In genomic region chr9:15709599-15710381, GRCm38 (mm10) we compare ENCODE assay signal across 7 mouse cellular contexts. TPM values are rescaled to one million over a fixed set of nuclear protein-coding genes. Genes with fewer than 3 reads are reported as not detected.
DNase-seq lines count a peak whose midpoint lies in the region; ATAC-seq and TF ChIP-seq lines count a peak whose summit lies in the region.

Gene Slc36a4, plus strand, starts transcription at chr9:15709738.

- no peaks in the 10 kb centered on the region for H3K27me3 ChIP-seq in embryonic facial prominence, embryonic 14.5 days (replicated peaks; ENCODE audit: control insufficient read depth, insufficient read depth, low read length)
- peaks cover 4% of the 10 kb centered on the region for H3K27me3 ChIP-seq in heart, embryonic 12.5 days (replicated peaks)
- no peaks in the 10 kb centered on the region for H3K27me3 ChIP-seq in kidney, postnatal 0 days (ENCODE audit: insufficient read depth, low read length)
- no peaks in the 10 kb centered on the region for H3K27me3 ChIP-seq in liver, adult 2 months (ENCODE audit: control insufficient read depth, insufficient read depth, low read length)

- H3K4me1 ChIP-seq in embryonic facial prominence, embryonic 14.5 days (ENCODE audit: control insufficient read depth, insufficient read depth, low read length): no peaks in the 10 kb centered on the region; the same call in 1 of the 2 replicates
- H3K4me1 ChIP-seq in heart, embryonic 12.5 days (replicated peaks): peaks cover 2% of the 10 kb centered on the region; the same call in 1 of the 2 replicates
- no peaks in the 10 kb centered on the region; the same call in 1 of the 2 replicates for H3K4me1 ChIP-seq in kidney, postnatal 0 days (replicated peaks; ENCODE audit: insufficient read depth, low read length)
- peaks cover 6% of the 10 kb centered on the region for H3K4me1 ChIP-seq in liver, adult 2 months (ENCODE audit: control insufficient read depth, insufficient read depth, low read length)

- H3K9me3 ChIP-seq in embryonic facial prominence, embryonic 14.5 days (ENCODE audit: control insufficient read depth, low read length): no peaks in the 10 kb centered on the region
- no peaks in the 10 kb centered on the region for H3K9me3 ChIP-seq in heart, embryonic 12.5 days (replicated peaks)
- no peaks in the 10 kb centered on the region for H3K9me3 ChIP-seq in kidney, postnatal 0 days (replicated peaks; ENCODE audit: low read length)

- TF ChIP-seq CTCF in kidney, postnatal 0 days (IDR thresholded peaks at IDR 0.05; ENCODE audit: low read depth): no peak
- TF ChIP-seq CTCF in liver, adult 2 months (IDR thresholded peaks at IDR 0.05; ENCODE audit: low read depth, low read length): no peak

- peak within 1 kb of the TSS; percentile 87 for H3K9ac ChIP-seq in embryonic facial prominence, embryonic 14.5 days (ENCODE audit: low read depth, low read length)
- H3K9ac ChIP-seq in heart, embryonic 12.5 days: peak within 1 kb of the TSS; percentile 91
- peak within 1 kb of the TSS; percentile 87 for H3K9ac ChIP-seq in kidney, postnatal 0 days (ENCODE audit: low read depth, low read length)
- H3K9ac ChIP-seq in liver, adult 2 months (ENCODE audit: low read depth, low read length): peak within 1 kb of the TSS; percentile 79

- H3K36me3 ChIP-seq in embryonic facial prominence, embryonic 14.5 days (ENCODE audit: control insufficient read depth, insufficient read depth, low read length): no peaks in the 10 kb centered on the region
- no peaks in the 10 kb centered on the region for H3K36me3 ChIP-seq in heart, embryonic 12.5 days
- no peaks in the 10 kb centered on the region for H3K36me3 ChIP-seq in kidney, postnatal 0 days (ENCODE audit: insufficient read depth, low read length)
- no peaks in the 10 kb centered on the region for H3K36me3 ChIP-seq in liver, adult 2 months (ENCODE audit: control insufficient read depth, insufficient read depth, low read length)

- DNase-seq in adrenal gland, postnatal 4 days (ENCODE audit: low spot score in 2 of 2): peak; percentile 61 to 63
- peak; percentile 79 for DNase-seq in embryonic facial prominence, embryonic 14.5 days (ENCODE audit: low spot score)
- DNase-seq in kidney, postnatal 0 days (ENCODE audit: low spot score): peak; percentile 77
- peak; percentile 53 for DNase-seq in liver, adult 2 months (ENCODE audit: extremely low read depth, low read depth, low spot score)
- peak; percentile 46 to 50 for DNase-seq in spleen, postnatal 36 days (ENCODE audit: low spot score in 2 of 2)

- H3K79me2 ChIP-seq in liver, adult 2 months (ENCODE audit: control insufficient read depth, insufficient read depth, low read length): peaks cover 13% of the 10 kb centered on the region; the same call in 1 of the 2 replicates

- ATAC-seq in embryonic facial prominence, embryonic 14.5 days (ENCODE audit: low read depth): peak; percentile 91
- peak; percentile 91 for ATAC-seq in heart, embryonic 12.5 days (ENCODE audit: insufficient number of reproducible peaks, low FRiP score)
- ATAC-seq in kidney, postnatal 0 days (replicated peaks; ENCODE audit: low FRiP score, low read depth): peak; percentile 87
- ATAC-seq in monocyte, adult 5-6 weeks (replicated peaks; ENCODE audit: insufficient number of reproducible peaks, low FRiP score, low TSS enrichment, poor library complexity, severe bottlenecking): peak; percentile 68

- WGBS in embryonic facial prominence, embryonic 14.5 days: under 1% methylated on average over 21 of the region's 75 CpGs
- under 1% methylated on average over 42 of the region's 75 CpGs for WGBS in heart, embryonic 12.5 days
- WGBS in kidney, postnatal 0 days: 4% methylated on average over 71 of the region's 75 CpGs
- WGBS in liver, adult 2 months: under 1% methylated on average over 70 of the region's 75 CpGs

- peak within 1 kb of the TSS; percentile 76 for H3K4me3 ChIP-seq in embryonic facial prominence, embryonic 14.5 days (ENCODE audit: low read depth, low read length)
- H3K4me3 ChIP-seq in heart, embryonic 12.5 days: peak within 1 kb of the TSS; percentile 77
- H3K4me3 ChIP-seq in kidney, postnatal 0 days (replicated peaks; ENCODE audit: low read depth, low read length): peak within 1 kb of the TSS; percentile 71
- peak within 1 kb of the TSS; percentile 78 for H3K4me3 ChIP-seq in liver, adult 2 months (ENCODE audit: insufficient read depth, low read depth, low read length)

- peak within 1 kb of the TSS; percentile 80 for H3K27ac ChIP-seq in embryonic facial prominence, embryonic 14.5 days (replicated peaks; ENCODE audit: low read depth, low read length)
- H3K27ac ChIP-seq in heart, embryonic 12.5 days (ENCODE audit: poor library complexity, severe bottlenecking): peak within 1 kb of the TSS; percentile 61
- H3K27ac ChIP-seq in kidney, postnatal 0 days: peak within 1 kb of the TSS; percentile 87
- peak within 1 kb of the TSS; percentile 47 for H3K27ac ChIP-seq in liver, adult 2 months (replicated peaks; ENCODE audit: insufficient read depth, low read depth, low read length)

- TF ChIP-seq POLR2A in liver, adult 2 months (IDR thresholded peaks at IDR 0.05; ENCODE audit: extremely low read depth, insufficient read depth, low read length): 0 out of 2 replicates have a peak, but pooled peaks have one; percentile 34

- H3K4me2 ChIP-seq in embryonic facial prominence, embryonic 14.5 days (ENCODE audit: low read depth, low read length): peak within 1 kb of the TSS; percentile 77
- peak within 1 kb of the TSS; percentile 79 for H3K4me2 ChIP-seq in heart, embryonic 12.5 days
- peak within 1 kb of the TSS; percentile 77 for H3K4me2 ChIP-seq in kidney, postnatal 0 days (ENCODE audit: low read length)

RNA-seq across cellular contexts. Expression of gene Slc36a4, which starts in this region (rescaled TPM):
- 10 to 100 TPM; 34.6 to 38.6 TPM for total RNA-seq in adrenal gland, postnatal 4 days (2021)
- polyA plus RNA-seq in embryonic facial prominence, embryonic 14.5 days (2014; fragmentation: Nextera tagmentation; extraction: Ambion mirVana): 23.1 and 26.6 TPM in 2 replicates
- 11.8 and 11.9 TPM in 2 replicates for polyA plus RNA-seq in heart, embryonic 12.5 days (2016; fragmentation: Nextera tagmentation; extraction: Ambion mirVana)
- polyA plus RNA-seq in kidney, postnatal 0 days (2015; fragmentation: Nextera tagmentation; extraction: Ambion mirVana): 13.5 and 13.8 TPM in 2 replicates
- total RNA-seq in liver, adult 2 months (2014; rRNA removed): 3.8 and 4.6 TPM in 2 replicates
- polyA plus RNA-seq in liver, adult 2 months (2012; rRNA removed): 1.9 and 2.6 TPM in 2 replicates
- total RNA-seq in monocyte, adult 5-6 weeks (2017): 7.6 to 15.0 TPM (median 11.3 TPM) in 3 replicates

Comparison
In these comparisons a context has a peak if more than half of its experiments do, and no peak if none do; other contexts are left out.
1. Peak in every context shown above with its lines: DNase-seq, ATAC-seq, H3K4me3 ChIP-seq and H3K27ac ChIP-seq.